9 mouse cellular contexts compared by ENCODE assay signal in the genomic region with DNA sequence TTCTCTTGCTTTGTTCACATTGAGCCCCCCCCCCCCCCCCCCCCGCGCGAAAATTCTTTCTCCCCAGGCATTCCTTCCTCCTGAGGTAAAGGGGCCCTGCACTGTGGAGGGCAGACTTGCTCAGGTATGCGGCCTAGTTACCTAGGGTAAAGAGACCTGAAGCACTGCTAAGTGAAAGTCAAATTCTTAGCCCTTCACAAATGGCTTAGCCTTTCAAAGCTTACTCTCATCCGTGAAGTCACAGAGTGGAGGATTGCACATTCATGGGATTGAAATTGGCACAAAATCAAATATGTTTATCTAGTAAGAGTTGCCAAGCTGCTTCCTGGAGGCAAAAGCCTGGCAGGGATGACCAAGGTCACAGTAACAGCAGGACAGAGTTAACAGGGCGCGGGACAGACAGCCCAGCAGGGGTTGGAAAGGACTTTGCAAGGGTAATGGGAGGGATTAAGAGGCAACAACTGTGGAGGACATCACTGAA.
DNase-seq lines count a peak whose midpoint lies in the region; ATAC-seq and TF ChIP-seq lines count a peak whose summit lies in the region.
"Had no signal": no experiment of that assay in that cellular context is flagged by ENCODE, and none has a peak within 500 bp of the region (broad histone marks: within the 10 kb centered on the region; RNA-seq: fewer than 3 reads in every experiment).

No protein-coding gene starts in this region.

- peak overlapping the region; percentile 89 for H3K27ac ChIP-seq in heart, embryonic 16.5 days (ENCODE audit: low read length)
- H3K27ac ChIP-seq: liver, embryonic 13.5 days had no signal

- peaks cover 70% of the 10 kb centered on the region for H3K4me1 ChIP-seq in E14TG2a.4 (replicated peaks; ENCODE audit: low read depth, low read length)
- H3K4me1 ChIP-seq in heart, embryonic 16.5 days (ENCODE audit: control insufficient read depth, insufficient read depth, low read length), result peaks cover 11% of the 10 kb centered on the region
- H3K4me1 ChIP-seq: liver, embryonic 13.5 days had no signal

- H3K4me3 ChIP-seq in E14TG2a.4 (replicated peaks; ENCODE audit: low read length), result peak overlapping the region; percentile 21
- no peak overlapping the region for H3K4me3 ChIP-seq in heart, embryonic 16.5 days (ENCODE audit: low read length)
- H3K4me3 ChIP-seq: liver, embryonic 13.5 days had no signal

- peaks cover 9% of the 10 kb centered on the region for H3K9me3 ChIP-seq in E14TG2a.4 (ENCODE audit: low read length)
- H3K9me3 ChIP-seq in heart, embryonic 16.5 days (replicated peaks; ENCODE audit: control insufficient read depth, low read length), result peaks cover 4% of the 10 kb centered on the region; the same call in 1 of the 2 replicates
- H3K9me3 ChIP-seq: liver, embryonic 13.5 days had no signal

- 0 out of 2 replicates have a peak overlapping the region, but pooled peaks have one; percentile 12 for H3K9ac ChIP-seq in heart, embryonic 16.5 days (ENCODE audit: low read length)
- H3K9ac ChIP-seq: liver, embryonic 13.5 days had no signal

- 14% methylated on average over 5 of the region's 7 CpGs for whole genome bisulfite sequencing in heart, embryonic 16.5 days

- peaks cover 13% of the 10 kb centered on the region for H3K36me3 ChIP-seq in E14TG2a.4 (ENCODE audit: insufficient read depth, low read length)
- H3K36me3 ChIP-seq in heart, embryonic 16.5 days (ENCODE audit: control insufficient read depth, insufficient read depth), result 0 out of 2 replicates have a peak, but pooled peaks cover 5% of the 10 kb centered on the region
- H3K36me3 ChIP-seq: liver, embryonic 13.5 days had no signal

- no peak for TF ChIP-seq CTCF in E14TG2a.4 (conservative IDR thresholded peaks at IDR 0.05; ENCODE audit: low read length)

- peak; percentile 89 for ATAC-seq in heart, embryonic 16.5 days (replicated peaks; ENCODE audit: extremely low read depth, insufficient read depth, low FRiP score)

- no peaks in the 10 kb centered on the region for H3K27me3 ChIP-seq in E14TG2a.4 (ENCODE audit: insufficient read depth, low read length)
- no peaks in the 10 kb centered on the region for H3K27me3 ChIP-seq in heart, embryonic 16.5 days (ENCODE audit: control insufficient read depth, insufficient read depth, low read length)
- H3K27me3 ChIP-seq: liver, embryonic 13.5 days had no signal

- H3K4me2 ChIP-seq in heart, embryonic 16.5 days (ENCODE audit: low read depth, low read length), result peak overlapping the region; percentile 3; the same call in 1 of the 2 replicates
- H3K4me2 ChIP-seq: liver, embryonic 13.5 days had no signal

- intact Hi-C loops in left cerebral cortex, postnatal 25 days (cut with DNase I), result no loop called here

- DNase-seq in R1 (ENCODE audit: low read depth, low spot score), result peak; percentile 92
- DNase-seq in kidney, postnatal 36 days, result peak; percentile 64 to 76
- no peak for DNase-seq in urinary bladder, postnatal 36 days (ENCODE audit: low spot score in 2 of 2)
- DNase-seq in left cerebral cortex, postnatal 25 days (ENCODE audit: low spot score in 2 of 2), result no peak
- DNase-seq in embryo, embryonic 11 days, result no peak
- no peak for DNase-seq in urinary bladder, postnatal 14 days (ENCODE audit: low spot score)
- DNase-seq: liver, embryonic 13.5 days had no signal

Comparison
In these comparisons a context has a peak if more than half of its experiments do, and no peak if none do; other contexts are left out.
1. DNase-seq: peak in R1 (single experiment) and kidney, postnatal 36 days (2 of 2); none in urinary bladder, postnatal 36 days (0 of 2), left cerebral cortex, postnatal 25 days (0 of 2), embryo, embryonic 11 days (single experiment) and urinary bladder, postnatal 14 days (single experiment).